ENCODE assay signal across 8 mouse cellular contexts in genomic region chr5:142818435-142819360, GRCm38 (mm10). TPM values are rescaled to one million over a fixed set of nuclear protein-coding genes. Genes with fewer than 3 reads are reported as not detected.
DNase-seq lines count a peak whose midpoint lies in the region; TF ChIP-seq lines count a peak whose summit lies in the region.

No protein-coding gene starts in this region.

- H3K4me3 ChIP-seq in thymus, adult 2 months (ENCODE audit: control insufficient read depth, insufficient read depth, low read length): peak overlapping the region; percentile 21; the same call in 1 of the 2 replicates
- H3K4me3 ChIP-seq in heart, embryonic 10.5 days: peak overlapping the region; percentile 99
- peak overlapping the region; percentile 84 for H3K4me3 ChIP-seq in liver, adult 2 months (ENCODE audit: insufficient read depth, low read depth, low read length)

- H3K27me3 ChIP-seq in thymus, adult 2 months (ENCODE audit: control insufficient read depth, insufficient read depth, low read length): peaks cover 52% of the 10 kb centered on the region
- no peaks in the 10 kb centered on the region for H3K27me3 ChIP-seq in heart, embryonic 10.5 days (ENCODE audit: insufficient read depth, poor library complexity, severe bottlenecking)
- no peaks in the 10 kb centered on the region for H3K27me3 ChIP-seq in liver, adult 2 months (ENCODE audit: control insufficient read depth, insufficient read depth, low read length)

- peak overlapping the region; percentile 89 for H3K9ac ChIP-seq in liver, adult 2 months (ENCODE audit: low read depth, low read length)

- no peak for TF ChIP-seq CTCF in thymus, adult 2 months (IDR thresholded peaks at IDR 0.05; ENCODE audit: borderline replicate concordance, control insufficient read depth, extremely low read depth, insufficient read depth, low read length, poor library complexity)
- no peak for TF ChIP-seq CTCF in liver, adult 2 months (IDR thresholded peaks at IDR 0.05; ENCODE audit: low read depth, low read length)

- H3K79me2 ChIP-seq in liver, adult 2 months (ENCODE audit: control insufficient read depth, insufficient read depth, low read length): peaks cover 10% of the 10 kb centered on the region; the same call in 1 of the 2 replicates

- H3K4me1 ChIP-seq in thymus, adult 2 months (replicated peaks; ENCODE audit: control insufficient read depth, insufficient read depth, low read length): peaks cover 18% of the 10 kb centered on the region
- peaks cover 13% of the 10 kb centered on the region for H3K4me1 ChIP-seq in heart, embryonic 10.5 days
- peaks cover under 1% of the 10 kb centered on the region; the same call in 1 of the 2 replicates for H3K4me1 ChIP-seq in liver, adult 2 months (ENCODE audit: control insufficient read depth, insufficient read depth, low read length)

- H3K36me3 ChIP-seq in thymus, adult 2 months (ENCODE audit: control insufficient read depth, insufficient read depth, low read length): no peaks in the 10 kb centered on the region
- peaks cover 6% of the 10 kb centered on the region for H3K36me3 ChIP-seq in heart, embryonic 10.5 days
- no peaks in the 10 kb centered on the region for H3K36me3 ChIP-seq in liver, adult 2 months (ENCODE audit: control insufficient read depth, insufficient read depth, low read length)

- peak overlapping the region; percentile 60; the same call in 1 of the 2 replicates for H3K27ac ChIP-seq in thymus, adult 2 months (ENCODE audit: control insufficient read depth, insufficient read depth, low read length)
- peak overlapping the region; percentile 100 for H3K27ac ChIP-seq in heart, embryonic 10.5 days
- peak overlapping the region; percentile 93 for H3K27ac ChIP-seq in liver, adult 2 months (replicated peaks; ENCODE audit: insufficient read depth, low read depth, low read length)

- DNase-seq in thymus, adult 2 months: no peak
- DNase-seq in thymus, postnatal 14 days: no peak
- DNase-seq in embryo, embryonic 9.5 days (ENCODE audit: extremely low spot score): peak; percentile 79
- peak; percentile 87 for DNase-seq in heart, embryonic 10.5 days (ENCODE audit: low spot score)
- DNase-seq in kidney, adult 9 months: peak; percentile 96
- DNase-seq in liver, adult 2 months (ENCODE audit: extremely low read depth, low read depth, low spot score): peak; percentile 86
- DNase-seq in naive thymus-derived CD4-positive, alpha-beta T cell, adult 2 months (ENCODE audit: low read depth): peak; percentile 17
- peak; percentile 87 for DNase-seq in testis, postnatal 10 days (ENCODE audit: low spot score)

- under 1% methylated on average over 43 of the region's 43 CpGs for WGBS in thymus, adult 2 months
- WGBS in heart, embryonic 10.5 days: under 1% methylated on average over 43 of the region's 43 CpGs
- WGBS in liver, adult 2 months: under 1% methylated on average over 43 of the region's 43 CpGs

- TF ChIP-seq POLR2A in thymus, adult 2 months (IDR thresholded peaks at IDR 0.05; ENCODE audit: control insufficient read depth, extremely low read depth, insufficient read depth, low read length, poor library complexity): no peak
- peak; percentile 97 for TF ChIP-seq POLR2A in liver, adult 2 months (IDR thresholded peaks at IDR 0.05; ENCODE audit: extremely low read depth, insufficient read depth, low read length)

- H3K9me3 ChIP-seq in heart, embryonic 10.5 days: no peaks in the 10 kb centered on the region

RNA-seq across cellular contexts. Expression of gene Tnrc18, which starts 1.2 kb away (rescaled TPM):
- 48.6 and 56.9 TPM in 2 replicates for polyA plus RNA-seq in thymus, adult 2 months (2012; rRNA removed)
- polyA plus RNA-seq in heart, embryonic 10.5 days (2016; fragmentation: Nextera tagmentation; extraction: Ambion mirVana): 22.2 and 24.8 TPM in 2 replicates
- total RNA-seq in liver, adult 2 months (2014; rRNA removed): 4.0 and 9.0 TPM in 2 replicates
- 14.5 and 17.8 TPM in 2 replicates for polyA plus RNA-seq in liver, adult 2 months (2012; rRNA removed)

Comparison
In these comparisons a context has a peak if more than half of its experiments do, and no peak if none do; other contexts are left out.
1. DNase-seq: peak in embryo, embryonic 9.5 days (single experiment), heart, embryonic 10.5 days (single experiment), kidney, adult 9 months (single experiment), liver, adult 2 months (single experiment), naive thymus-derived CD4-positive, alpha-beta T cell, adult 2 months (single experiment) and testis, postnatal 10 days (single experiment); none in thymus, adult 2 months (single experiment) and thymus, postnatal 14 days (single experiment).
2. H3K4me3 ChIP-seq: peak in every context shown above with its lines; median percentile 99 in heart, embryonic 10.5 days; 84 in liver, adult 2 months; 21 in thymus, adult 2 months.
3. Peak in every context shown above with its lines, with median percentiles within 50 percentile points of each other: H3K27ac ChIP-seq.